Mouse (Mus musculus): ENCODE results near the gene Tnfaip8l3. TPM values are rescaled to one million over a fixed set of nuclear protein-coding genes. Genes with fewer than 3 reads are reported as not detected.

Gene Tnfaip8l3
- polyA plus RNA-seq, 1 experiment, result not detected

GRCm38 (mm10) chr9:53974328-53975121, 93.7 kb downstream of the Tnfaip8l3 start:
- WGBS, result 1% methylated on average over 42 of the region's 42 CpGs
- peak overlapping the region; percentile 31 for H3K27ac ChIP-seq (ENCODE audit: insufficient read depth, low read depth, low read length)
- H3K4me1 ChIP-seq (ENCODE audit: control insufficient read depth, insufficient read depth, low read length), result peaks cover 2% of the 10 kb centered on the region; the same call in 1 of the 2 replicates
- TF ChIP-seq POLR2A (IDR thresholded peaks at IDR 0.05; ENCODE audit: insufficient read depth, low read depth, low read length) (no peak), CTCF (IDR thresholded peaks at IDR 0.05; ENCODE audit: insufficient read depth, low read depth, low read length) (no peak)
- peak overlapping the region; percentile 69 for H3K4me3 ChIP-seq (ENCODE audit: insufficient read depth, low read depth, low read length)

GRCm38 (mm10) chr9:53973929-53974327, 94.3 kb downstream of the Tnfaip8l3 start:
- peaks cover 2% of the 10 kb centered on the region; the same call in 1 of the 2 replicates for H3K4me1 ChIP-seq (ENCODE audit: control insufficient read depth, insufficient read depth, low read length)
- no peak for TF ChIP-seq CTCF (IDR thresholded peaks at IDR 0.05; ENCODE audit: insufficient read depth, low read depth, low read length)
- no peak for TF ChIP-seq POLR2A (IDR thresholded peaks at IDR 0.05; ENCODE audit: insufficient read depth, low read depth, low read length)
- peak overlapping the region; percentile 31; the same call in 1 of the 2 replicates for H3K27ac ChIP-seq (ENCODE audit: insufficient read depth, low read depth, low read length)
- 12% methylated on average over 13 of the region's 13 CpGs for WGBS
- H3K4me3 ChIP-seq (ENCODE audit: insufficient read depth, low read depth, low read length), result peak overlapping the region; percentile 69

Other genes starting within 250 kb of the Tnfaip8l3 start
- not detected in 2 replicates for gene Sln, start 218.2 kb downstream of the Tnfaip8l3 start, polyA plus RNA-seq (2012; ENCODE audit: insufficient read depth, insufficient read length, low replicate concordance, missing spikeins)
- not detected in 2 replicates for gene Elmod1, start 93.1 kb downstream of the Tnfaip8l3 start, polyA plus RNA-seq (2012; ENCODE audit: insufficient read depth, insufficient read length, low replicate concordance, missing spikeins)
- not detected in 2 replicates for gene Cyp19a1, start 199.7 kb upstream of the Tnfaip8l3 start, polyA plus RNA-seq (2012; ENCODE audit: insufficient read depth, insufficient read length, low replicate concordance, missing spikeins)
- not detected in 2 replicates for gene Gldn, start 218.1 kb upstream of the Tnfaip8l3 start, polyA plus RNA-seq (2012; ENCODE audit: insufficient read depth, insufficient read length, low replicate concordance, missing spikeins)

Data from olfactory bulb, adult 2 months (tissue).